ENCODE assay signal across 8 mouse cellular contexts in genomic region chr19:41911178-41912073, GRCm38 (mm10). TPM values are rescaled to one million over a fixed set of nuclear protein-coding genes. Genes with fewer than 3 reads are reported as not detected.
DNase-seq lines count a peak whose midpoint lies in the region; ATAC-seq and TF ChIP-seq lines count a peak whose summit lies in the region.

Gene Pgam1, plus strand, starts transcription at chr19:41911923.

- peak within 1 kb of the TSS; percentile 97 for H3K27ac ChIP-seq in heart, embryonic 12.5 days (ENCODE audit: poor library complexity, severe bottlenecking)
- H3K27ac ChIP-seq in kidney, postnatal 0 days = peak within 1 kb of the TSS; percentile 42
- H3K27ac ChIP-seq in liver, embryonic 11.5 days (ENCODE audit: low read depth, low read length) = peak within 1 kb of the TSS; percentile 89
- H3K27ac ChIP-seq in stomach, embryonic 14.5 days (ENCODE audit: low read length) = peak within 1 kb of the TSS; percentile 89

- 5% methylated on average over 54 of the region's 54 CpGs for WGBS in heart, embryonic 12.5 days
- whole genome bisulfite sequencing in kidney, postnatal 0 days = 4% methylated on average over 54 of the region's 54 CpGs
- WGBS in liver, embryonic 11.5 days = 4% methylated on average over 53 of the region's 54 CpGs
- WGBS in stomach, embryonic 14.5 days = 6% methylated on average over 54 of the region's 54 CpGs

- H3K4me2 ChIP-seq in heart, embryonic 12.5 days = peak within 1 kb of the TSS; percentile 77
- H3K4me2 ChIP-seq in kidney, postnatal 0 days (ENCODE audit: low read length) = peak within 1 kb of the TSS; percentile 88
- H3K4me2 ChIP-seq in liver, embryonic 11.5 days = peak within 1 kb of the TSS; percentile 78
- peak within 1 kb of the TSS; percentile 87 for H3K4me2 ChIP-seq in stomach, embryonic 14.5 days (replicated peaks; ENCODE audit: low read depth, low read length)

- DNase-seq in CD4-positive helper T cell, adult 2 months (ENCODE audit: low read depth, low spot score) = peak; percentile 99
- DNase-seq in brain, embryonic 18.5 days (ENCODE audit: low read depth, low spot score) = peak; percentile 98
- DNase-seq in kidney, postnatal 0 days (ENCODE audit: low spot score) = peak; percentile 99
- peak; percentile 99 for DNase-seq in liver, embryonic 11.5 days (ENCODE audit: low spot score)
- peak; percentile 99 for DNase-seq in naive thymus-derived CD4-positive, alpha-beta T cell, adult 2 months (ENCODE audit: low read depth)

- no peaks in the 10 kb centered on the region for H3K27me3 ChIP-seq in heart, embryonic 12.5 days (replicated peaks)
- no peaks in the 10 kb centered on the region for H3K27me3 ChIP-seq in kidney, postnatal 0 days (ENCODE audit: insufficient read depth, low read length)
- H3K27me3 ChIP-seq in liver, embryonic 11.5 days (replicated peaks; ENCODE audit: control insufficient read depth, insufficient read depth, low read length) = no peaks in the 10 kb centered on the region
- H3K27me3 ChIP-seq in stomach, embryonic 14.5 days (ENCODE audit: control insufficient read depth, insufficient read depth, low read length) = no peaks in the 10 kb centered on the region

- peak within 1 kb of the TSS; percentile 100 for H3K9ac ChIP-seq in heart, embryonic 12.5 days
- peak within 1 kb of the TSS; percentile 68 for H3K9ac ChIP-seq in kidney, postnatal 0 days (ENCODE audit: low read depth, low read length)
- H3K9ac ChIP-seq in liver, embryonic 11.5 days (ENCODE audit: low read depth, low read length) = peak within 1 kb of the TSS; percentile 94
- peak within 1 kb of the TSS; percentile 92 for H3K9ac ChIP-seq in stomach, embryonic 14.5 days (replicated peaks; ENCODE audit: low read depth, low read length)

- peak; percentile 93 for ATAC-seq in erythroid progenitor cell, adult 5-6 weeks (replicated peaks; ENCODE audit: low FRiP score, poor library complexity, severe bottlenecking)
- ATAC-seq in heart, embryonic 12.5 days (ENCODE audit: insufficient number of reproducible peaks, low FRiP score) = peak; percentile 95
- peak; percentile 94 for ATAC-seq in kidney, postnatal 0 days (replicated peaks; ENCODE audit: low FRiP score, low read depth)
- ATAC-seq in liver, embryonic 11.5 days (replicated peaks; ENCODE audit: low FRiP score) = peak; percentile 91
- ATAC-seq in stomach, embryonic 14.5 days (ENCODE audit: insufficient number of reproducible peaks, insufficient read depth, low FRiP score, low read depth) = peak; percentile 90

- H3K4me1 ChIP-seq in heart, embryonic 12.5 days (replicated peaks) = peaks cover 38% of the 10 kb centered on the region
- H3K4me1 ChIP-seq in kidney, postnatal 0 days (replicated peaks; ENCODE audit: insufficient read depth, low read length) = peaks cover 17% of the 10 kb centered on the region
- peaks cover 31% of the 10 kb centered on the region for H3K4me1 ChIP-seq in liver, embryonic 11.5 days (replicated peaks; ENCODE audit: control insufficient read depth, insufficient read depth, low read length)
- peaks cover 23% of the 10 kb centered on the region; the same call in 1 of the 2 replicates for H3K4me1 ChIP-seq in stomach, embryonic 14.5 days (ENCODE audit: control insufficient read depth, insufficient read depth, low read length)

- no peak for TF ChIP-seq CTCF in kidney, postnatal 0 days (IDR thresholded peaks at IDR 0.05; ENCODE audit: low read depth)

- H3K36me3 ChIP-seq in heart, embryonic 12.5 days = peaks cover 22% of the 10 kb centered on the region
- peaks cover 11% of the 10 kb centered on the region; the same call in 1 of the 2 replicates for H3K36me3 ChIP-seq in kidney, postnatal 0 days (ENCODE audit: insufficient read depth, low read length)
- H3K36me3 ChIP-seq in liver, embryonic 11.5 days (ENCODE audit: control insufficient read depth, insufficient read depth, low read length) = peaks cover 12% of the 10 kb centered on the region; the same call in 1 of the 2 replicates
- H3K36me3 ChIP-seq in stomach, embryonic 14.5 days (ENCODE audit: control insufficient read depth, insufficient read depth, low read length) = peaks cover 13% of the 10 kb centered on the region

- no peaks in the 10 kb centered on the region for H3K9me3 ChIP-seq in heart, embryonic 12.5 days (replicated peaks)
- no peaks in the 10 kb centered on the region for H3K9me3 ChIP-seq in kidney, postnatal 0 days (replicated peaks; ENCODE audit: low read length)
- no peaks in the 10 kb centered on the region for H3K9me3 ChIP-seq in liver, embryonic 11.5 days (ENCODE audit: control insufficient read depth, low read length)
- no peaks in the 10 kb centered on the region for H3K9me3 ChIP-seq in stomach, embryonic 14.5 days (ENCODE audit: control insufficient read depth, low read depth, low read length)

- peak within 1 kb of the TSS; percentile 100 for H3K4me3 ChIP-seq in heart, embryonic 12.5 days
- peak within 1 kb of the TSS; percentile 82 for H3K4me3 ChIP-seq in kidney, postnatal 0 days (replicated peaks; ENCODE audit: low read depth, low read length)
- peak within 1 kb of the TSS; percentile 93 for H3K4me3 ChIP-seq in liver, embryonic 11.5 days (ENCODE audit: low read depth, low read length)
- H3K4me3 ChIP-seq in stomach, embryonic 14.5 days (ENCODE audit: low read depth, low read length) = peak within 1 kb of the TSS; percentile 96

RNA-seq across cellular contexts. Expression of gene Pgam1, which starts in this region (rescaled TPM):
- total RNA-seq in erythroid progenitor cell, adult 5-6 weeks (2015; ENCODE audit: low replicate concordance) = 102 and 109 TPM in 2 replicates
- 17.3 and 26.3 TPM in 2 replicates for total RNA-seq in erythroid progenitor cell, adult 5-6 weeks (2017; ENCODE audit: low replicate concordance)
- 906 and 931 TPM in 2 replicates for polyA plus RNA-seq in heart, embryonic 12.5 days (2016; fragmentation: Nextera tagmentation; extraction: Ambion mirVana)
- 488 and 525 TPM in 2 replicates for polyA plus RNA-seq in kidney, postnatal 0 days (2015; fragmentation: Nextera tagmentation; extraction: Ambion mirVana)
- 871 and 874 TPM in 2 replicates for polyA plus RNA-seq in liver, embryonic 11.5 days (2014; fragmentation: Nextera tagmentation; extraction: Ambion mirVana)
- polyA plus RNA-seq in stomach, embryonic 14.5 days (2014; fragmentation: Nextera tagmentation; extraction: Ambion mirVana) = 651 and 721 TPM in 2 replicates

Comparison
In these comparisons a context has a peak if more than half of its experiments do, and no peak if none do; other contexts are left out.
1. Peak in every context shown above with its lines: DNase-seq, ATAC-seq, H3K4me3 ChIP-seq and H3K27ac ChIP-seq.
2. H3K27ac ChIP-seq: peak in every context shown above with its lines; median percentile 97 in heart, embryonic 12.5 days; 89 in liver, embryonic 11.5 days; 89 in stomach, embryonic 14.5 days; 42 in kidney, postnatal 0 days.